Comparison of ENCODE assay signal across 22 mouse cellular contexts in genomic region chr12:44300793-44301192, GRCm38 (mm10). TPM values are rescaled to one million over a fixed set of nuclear protein-coding genes. Genes with fewer than 3 reads are reported as not detected.
DNase-seq lines count a peak whose midpoint lies in the region; ATAC-seq lines count a peak whose summit lies in the region.
"Had no signal": no experiment of that assay in that cellular context is flagged by ENCODE, and none has a peak within 500 bp of the region (broad histone marks: within the 10 kb centered on the region; RNA-seq: fewer than 3 reads in every experiment).

No protein-coding gene starts in this region.

- no peak overlapping the region for H3K9ac ChIP-seq in forebrain, embryonic 14.5 days (ENCODE audit: low read length)
- H3K9ac ChIP-seq in forebrain, embryonic 16.5 days (replicated peaks; ENCODE audit: low read depth, low read length): no peak overlapping the region
- no peak overlapping the region for H3K9ac ChIP-seq in forebrain, embryonic 11.5 days (ENCODE audit: low read length)
- H3K9ac ChIP-seq: embryonic facial prominence, embryonic 13.5 days; embryonic facial prominence, embryonic 15.5 days; forebrain, embryonic 13.5 days had no signal

- DNase-seq in forebrain, embryonic 14.5 days (ENCODE audit: low spot score): peak; percentile 59
- DNase-seq in forebrain, embryonic 10.5 days (ENCODE audit: extremely low spot score, low spot score): no peak
- no peak for DNase-seq in forebrain, embryonic 11.5 days (ENCODE audit: low spot score)
- DNase-seq in cerebellum, postnatal 36 days: no peak
- DNase-seq: adrenal gland, adult 2 months; adrenal gland, postnatal 10 days; adrenal gland, postnatal 25 days; B cell, adult 2 months; cerebellum, adult 11-12 months; cerebellum, adult 2 months; cerebellum, adult 9-10 months; cerebellum, postnatal 10 days; cerebellum, postnatal 25 days; embryo, embryonic 11 days had no signal

- H3K4me2 ChIP-seq in forebrain, embryonic 14.5 days (ENCODE audit: low read length): no peak overlapping the region
- H3K4me2 ChIP-seq in forebrain, embryonic 16.5 days (ENCODE audit: low read length): no peak overlapping the region
- no peak overlapping the region for H3K4me2 ChIP-seq in forebrain, embryonic 11.5 days (ENCODE audit: low read depth, low read length, severe bottlenecking)
- H3K4me2 ChIP-seq: embryonic facial prominence, embryonic 13.5 days; embryonic facial prominence, embryonic 15.5 days; forebrain, embryonic 13.5 days had no signal

- no peak overlapping the region for H3K4me3 ChIP-seq in forebrain, embryonic 14.5 days (ENCODE audit: low read depth, low read length)
- no peak overlapping the region for H3K4me3 ChIP-seq in forebrain, embryonic 10.5 days
- H3K4me3 ChIP-seq in forebrain, embryonic 16.5 days (replicated peaks; ENCODE audit: low read length): no peak overlapping the region
- H3K4me3 ChIP-seq in forebrain, embryonic 11.5 days (ENCODE audit: low read depth, low read length): no peak overlapping the region
- H3K4me3 ChIP-seq: embryonic facial prominence, embryonic 13.5 days; embryonic facial prominence, embryonic 15.5 days; erythroblast, embryonic 14.5 days; forebrain, embryonic 13.5 days had no signal

- no peaks in the 10 kb centered on the region for H3K27me3 ChIP-seq in forebrain, embryonic 14.5 days (replicated peaks; ENCODE audit: control insufficient read depth, insufficient read depth, low read length)
- no peaks in the 10 kb centered on the region for H3K27me3 ChIP-seq in forebrain, embryonic 10.5 days (ENCODE audit: poor library complexity, severe bottlenecking)
- no peaks in the 10 kb centered on the region for H3K27me3 ChIP-seq in forebrain, embryonic 16.5 days (replicated peaks; ENCODE audit: control insufficient read depth, insufficient read depth, low read length)
- no peaks in the 10 kb centered on the region for H3K27me3 ChIP-seq in forebrain, embryonic 11.5 days (ENCODE audit: control insufficient read depth, insufficient read depth, low read length)
- H3K27me3 ChIP-seq: CH12.LX; embryonic facial prominence, embryonic 13.5 days; embryonic facial prominence, embryonic 15.5 days; forebrain, embryonic 13.5 days had no signal

- peak overlapping the region; percentile 9; the same call in 1 of the 2 replicates for H3K27ac ChIP-seq in forebrain, embryonic 14.5 days (ENCODE audit: low read depth, low read length)
- no peak overlapping the region for H3K27ac ChIP-seq in forebrain, embryonic 10.5 days
- no peak overlapping the region for H3K27ac ChIP-seq in forebrain, embryonic 16.5 days (ENCODE audit: low read length)
- H3K27ac ChIP-seq in forebrain, embryonic 11.5 days (ENCODE audit: low read depth, low read length): no peak overlapping the region
- H3K27ac ChIP-seq: embryonic facial prominence, embryonic 13.5 days; embryonic facial prominence, embryonic 15.5 days; forebrain, embryonic 13.5 days had no signal

- no peaks in the 10 kb centered on the region for H3K9me3 ChIP-seq in forebrain, embryonic 14.5 days (replicated peaks; ENCODE audit: control insufficient read depth, low read length)
- H3K9me3 ChIP-seq in forebrain, embryonic 10.5 days: no peaks in the 10 kb centered on the region
- H3K9me3 ChIP-seq in forebrain, embryonic 16.5 days (ENCODE audit: control insufficient read depth, low read length): no peaks in the 10 kb centered on the region
- H3K9me3 ChIP-seq in forebrain, embryonic 11.5 days (ENCODE audit: control insufficient read depth, low read length): no peaks in the 10 kb centered on the region
- H3K9me3 ChIP-seq: embryonic facial prominence, embryonic 13.5 days; embryonic facial prominence, embryonic 15.5 days; forebrain, embryonic 13.5 days; G1E had no signal

- ATAC-seq in forebrain, embryonic 14.5 days: peak; percentile 62
- ATAC-seq in forebrain, embryonic 16.5 days: peak; percentile 71; the same call in 1 of the 2 replicates
- ATAC-seq in forebrain, embryonic 11.5 days (replicated peaks; ENCODE audit: low FRiP score): no peak
- ATAC-seq: CD4-positive, CD25-positive, alpha-beta regulatory T cell, adult 4 months; forebrain, embryonic 13.5 days had no signal

- peaks cover 25% of the 10 kb centered on the region for H3K36me3 ChIP-seq in forebrain, embryonic 14.5 days (ENCODE audit: control insufficient read depth, insufficient read depth, low read length)
- H3K36me3 ChIP-seq in forebrain, embryonic 10.5 days (replicated peaks): peaks cover 14% of the 10 kb centered on the region; the same call in 1 of the 2 replicates
- H3K36me3 ChIP-seq in forebrain, embryonic 16.5 days (ENCODE audit: control insufficient read depth, insufficient read depth): peaks cover 9% of the 10 kb centered on the region
- no peaks in the 10 kb centered on the region; the same call in 1 of the 2 replicates for H3K36me3 ChIP-seq in forebrain, embryonic 11.5 days (ENCODE audit: control insufficient read depth, insufficient read depth, low read length)

- H3K4me1 ChIP-seq in forebrain, embryonic 14.5 days (ENCODE audit: control insufficient read depth, insufficient read depth, low read length): no peaks in the 10 kb centered on the region
- no peaks in the 10 kb centered on the region for H3K4me1 ChIP-seq in forebrain, embryonic 10.5 days
- H3K4me1 ChIP-seq in forebrain, embryonic 16.5 days (replicated peaks; ENCODE audit: control insufficient read depth, insufficient read depth, low read length): no peaks in the 10 kb centered on the region
- H3K4me1 ChIP-seq in forebrain, embryonic 11.5 days (replicated peaks; ENCODE audit: control insufficient read depth, insufficient read depth, low read length): no peaks in the 10 kb centered on the region
- H3K4me1 ChIP-seq: embryonic facial prominence, embryonic 13.5 days; embryonic facial prominence, embryonic 15.5 days; forebrain, embryonic 13.5 days had no signal

RNA-seq across cellular contexts. Expression of gene Nrcam, which starts 27.9 kb away (rescaled TPM):
- polyA plus RNA-seq in forebrain, embryonic 14.5 days (2014; fragmentation: Nextera tagmentation; extraction: Ambion mirVana): 87.6 and 113 TPM in 2 replicates
- polyA plus RNA-seq in forebrain, embryonic 10.5 days (2016; fragmentation: Nextera tagmentation; extraction: Ambion mirVana): 19.4 and 22.6 TPM in 2 replicates
- 129 and 139 TPM in 2 replicates for polyA plus RNA-seq in forebrain, embryonic 16.5 days (2015; fragmentation: Nextera tagmentation; extraction: Ambion mirVana)
- polyA plus RNA-seq in forebrain, embryonic 11.5 days (2014; fragmentation: Nextera tagmentation; extraction: Ambion mirVana): 44.0 and 50.1 TPM in 2 replicates
- polyA plus RNA-seq: CD4-positive, CD25-positive, alpha-beta regulatory T cell, adult 4 months; erythroblast, embryonic 14.5 days; G1E had no signal
